Mouse (Mus musculus) small intestine, adult 2 months (tissue): ENCODE measurements around the gene Ccdc28b.

Experiments used
- CTCF ChIP-seq: fragments of 200-500 bp; IDR thresholded peaks from 2 replicates; pipeline ENCODE4 v1.5.1; 2012; ENCODE audit warnings: low read depth, mild to moderate bottlenecking, control low read depth, inconsistent platforms, low read length, moderate library complexity, mixed read lengths; ENCODE audit not compliant: insufficient replicate concordance, insufficient read length; ENCODE audit errors: extremely low read depth
- POLR2A ChIP-seq: fragments of 200-500 bp; IDR thresholded peaks from 2 replicates; pipeline ENCODE4 v1.6.1; 2012; ENCODE audit warnings: low read depth, mild to moderate bottlenecking, control low read depth, inconsistent platforms, low read length, moderate library complexity

GRCm38 (mm10) chr4:129609139-129609631 lies 14.6 kb downstream of the Ccdc28b start:
- no peak for TF ChIP-seq POLR2A
- no peak for TF ChIP-seq CTCF
